9 mouse cellular contexts compared by ENCODE assay signal in genomic region chr11:119990658-119991337, GRCm38 (mm10). TPM values are rescaled to one million over a fixed set of nuclear protein-coding genes. Genes with fewer than 3 reads are reported as not detected.
DNase-seq lines count a peak whose midpoint lies in the region; ATAC-seq lines count a peak whose summit lies in the region.
"Had no signal": no experiment of that assay in that cellular context is flagged by ENCODE, and none has a peak within 500 bp of the region (broad histone marks: within the 10 kb centered on the region; RNA-seq: fewer than 3 reads in every experiment).

No protein-coding gene starts in this region.

- H3K9me3 ChIP-seq in heart, embryonic 10.5 days, result no peaks in the 10 kb centered on the region
- no peaks in the 10 kb centered on the region for H3K9me3 ChIP-seq in hindbrain, embryonic 12.5 days (replicated peaks)
- H3K9me3 ChIP-seq: embryonic facial prominence, embryonic 12.5 days had no signal

- 0 out of 2 replicates have a peak overlapping the region, but pooled peaks have one; percentile 16 for H3K4me3 ChIP-seq in heart, embryonic 10.5 days
- H3K4me3 ChIP-seq in hindbrain, embryonic 12.5 days, result no peak overlapping the region
- H3K4me3 ChIP-seq: embryonic facial prominence, embryonic 12.5 days had no signal

- no peak for DNase-seq in heart, embryonic 10.5 days (ENCODE audit: low spot score)
- DNase-seq in heart, adult 9 months (ENCODE audit: low spot score in 2 of 2), result no peak
- peak; percentile 28 for DNase-seq in NIH3T3 (ENCODE audit: low read depth)
- DNase-seq in lung, postnatal 25 days (ENCODE audit: low spot score), result peak; percentile 55
- no peak for DNase-seq in urinary bladder, adult 18-20 months (ENCODE audit: low spot score in 2 of 2)
- DNase-seq in layer of hippocampus, adult 9-10 months (ENCODE audit: low spot score), result no peak
- no peak for DNase-seq in thymus, postnatal 0 days (ENCODE audit: low spot score)

- peak overlapping the region; percentile 21; the same call in 1 of the 2 replicates for H3K4me2 ChIP-seq in hindbrain, embryonic 12.5 days (replicated peaks)
- H3K4me2 ChIP-seq: embryonic facial prominence, embryonic 12.5 days had no signal

- H3K36me3 ChIP-seq in heart, embryonic 10.5 days, result peaks cover 18% of the 10 kb centered on the region; the same call in 1 of the 2 replicates
- H3K36me3 ChIP-seq in hindbrain, embryonic 12.5 days, result peaks cover 6% of the 10 kb centered on the region; the same call in 1 of the 2 replicates

- peak overlapping the region; percentile 39; the same call in 1 of the 2 replicates for H3K9ac ChIP-seq in hindbrain, embryonic 12.5 days
- H3K9ac ChIP-seq: embryonic facial prominence, embryonic 12.5 days had no signal

- no peaks in the 10 kb centered on the region for H3K27me3 ChIP-seq in heart, embryonic 10.5 days (ENCODE audit: insufficient read depth, poor library complexity, severe bottlenecking)
- no peaks in the 10 kb centered on the region for H3K27me3 ChIP-seq in hindbrain, embryonic 12.5 days
- H3K27me3 ChIP-seq: embryonic facial prominence, embryonic 12.5 days had no signal

- H3K4me1 ChIP-seq in heart, embryonic 10.5 days, result peaks cover 36% of the 10 kb centered on the region
- H3K4me1 ChIP-seq in hindbrain, embryonic 12.5 days, result peaks cover 39% of the 10 kb centered on the region

- 53% methylated on average over 10 of the region's 10 CpGs for WGBS in heart, embryonic 10.5 days
- WGBS in hindbrain, embryonic 12.5 days, result 60% methylated on average over 10 of the region's 10 CpGs

- ATAC-seq in hindbrain, embryonic 12.5 days (ENCODE audit: low FRiP score), result no peak; the same call in 1 of the 2 replicates

- H3K27ac ChIP-seq in heart, embryonic 10.5 days, result peak overlapping the region; percentile 65; the same call in 1 of the 2 replicates
- H3K27ac ChIP-seq in hindbrain, embryonic 12.5 days, result no peak overlapping the region
- H3K27ac ChIP-seq: embryonic facial prominence, embryonic 12.5 days had no signal

RNA-seq across cellular contexts. Expression of gene Baiap2, which starts 48.2 kb away (rescaled TPM):
- polyA plus RNA-seq in heart, embryonic 10.5 days (2016; fragmentation: Nextera tagmentation; extraction: Ambion mirVana), result 11.6 and 13.1 TPM in 2 replicates
- polyA plus RNA-seq in hindbrain, embryonic 12.5 days (2016; fragmentation: Nextera tagmentation; extraction: Ambion mirVana), result 10.6 TPM in 2 replicates
- 25.1 and 26.3 TPM in 2 replicates for polyA plus RNA-seq in thymus, postnatal 0 days (2015; fragmentation: Nextera tagmentation; extraction: Ambion mirVana)

RNA-seq across cellular contexts. Expression of gene Aatk, which starts 56.2 kb away (rescaled TPM):
- 0.51 and 0.58 TPM in 2 replicates for polyA plus RNA-seq in heart, embryonic 10.5 days (2016; fragmentation: Nextera tagmentation; extraction: Ambion mirVana)
- polyA plus RNA-seq in hindbrain, embryonic 12.5 days (2016; fragmentation: Nextera tagmentation; extraction: Ambion mirVana), result 12.6 and 13.5 TPM in 2 replicates
- 0.21 and 0.31 TPM in 2 replicates for polyA plus RNA-seq in thymus, postnatal 0 days (2015; fragmentation: Nextera tagmentation; extraction: Ambion mirVana)

Comparison
In these comparisons a context has a peak if more than half of its experiments do, and no peak if none do; other contexts are left out.
1. DNase-seq: peak in NIH3T3 (single experiment) and lung, postnatal 25 days (single experiment); none in heart, embryonic 10.5 days (single experiment), heart, adult 9 months (0 of 2), urinary bladder, adult 18-20 months (0 of 2), layer of hippocampus, adult 9-10 months (single experiment) and thymus, postnatal 0 days (single experiment).